In genomic region chr11:44707381-44708289, GRCm38 (mm10) we compare ENCODE assay signal across 9 mouse cellular contexts.
DNase-seq lines count a peak whose midpoint lies in the region; ATAC-seq and TF ChIP-seq lines count a peak whose summit lies in the region.
"Had no signal": no experiment of that assay in that cellular context is flagged by ENCODE, and none has a peak within 500 bp of the region (broad histone marks: within the 10 kb centered on the region; RNA-seq: fewer than 3 reads in every experiment).

No protein-coding gene starts in this region.

- H3K4me2 ChIP-seq in limb, embryonic 14.5 days (replicated peaks; ENCODE audit: low read depth, low read length, severe bottlenecking) = 0 out of 2 replicates have a peak overlapping the region, but pooled peaks have one; percentile 6

- no peaks in the 10 kb centered on the region for H3K27me3 ChIP-seq in thymus, adult 2 months (ENCODE audit: control insufficient read depth, insufficient read depth, low read length)
- no peaks in the 10 kb centered on the region for H3K27me3 ChIP-seq in limb, embryonic 14.5 days (ENCODE audit: control insufficient read depth, insufficient read depth, low read length)
- H3K27me3 ChIP-seq: megakaryocyte, embryonic 14.5 days had no signal

- H3K9ac ChIP-seq in limb, embryonic 14.5 days (ENCODE audit: low read depth, low read length, severe bottlenecking) = no peak overlapping the region

- no peak for ATAC-seq in limb, embryonic 14.5 days (ENCODE audit: low FRiP score, low read depth)

- no peak for TF ChIP-seq POLR2A in thymus, adult 2 months (IDR thresholded peaks at IDR 0.05; ENCODE audit: control insufficient read depth, extremely low read depth, insufficient read depth, low read length, poor library complexity)
- TF ChIP-seq POLR2A in limb, embryonic 14.5 days (IDR thresholded peaks at IDR 0.05; ENCODE audit: borderline replicate concordance, extremely low read depth, insufficient read depth, insufficient read length) = no peak

- H3K9me3 ChIP-seq in limb, embryonic 14.5 days (ENCODE audit: control insufficient read depth, low read length) = no peaks in the 10 kb centered on the region
- H3K9me3 ChIP-seq: megakaryocyte, embryonic 14.5 days had no signal

- TF ChIP-seq CTCF in thymus, adult 2 months (IDR thresholded peaks at IDR 0.05; ENCODE audit: borderline replicate concordance, control insufficient read depth, extremely low read depth, insufficient read depth, low read length, poor library complexity) = no peak

- no peaks in the 10 kb centered on the region for H3K36me3 ChIP-seq in thymus, adult 2 months (ENCODE audit: control insufficient read depth, insufficient read depth, low read length)
- no peaks in the 10 kb centered on the region for H3K36me3 ChIP-seq in limb, embryonic 14.5 days (ENCODE audit: control insufficient read depth, insufficient read depth, low read length)

- H3K4me3 ChIP-seq in thymus, adult 2 months (ENCODE audit: control insufficient read depth, insufficient read depth, low read length) = no peak overlapping the region
- H3K4me3 ChIP-seq in limb, embryonic 14.5 days (replicated peaks; ENCODE audit: low read length) = no peak overlapping the region
- H3K4me3 ChIP-seq: megakaryocyte, embryonic 14.5 days had no signal

- H3K4me1 ChIP-seq in thymus, adult 2 months (replicated peaks; ENCODE audit: control insufficient read depth, insufficient read depth, low read length) = no peaks in the 10 kb centered on the region
- peaks cover 8% of the 10 kb centered on the region; the same call in 1 of the 2 replicates for H3K4me1 ChIP-seq in limb, embryonic 14.5 days (ENCODE audit: control insufficient read depth, insufficient read depth, low read length)
- H3K4me1 ChIP-seq: megakaryocyte, embryonic 14.5 days had no signal

- H3K27ac ChIP-seq in thymus, adult 2 months (ENCODE audit: control insufficient read depth, insufficient read depth, low read length) = no peak overlapping the region
- peak overlapping the region; percentile 58; the same call in 1 of the 2 replicates for H3K27ac ChIP-seq in limb, embryonic 14.5 days (replicated peaks; ENCODE audit: low read depth, low read length)

- 37% methylated on average over 13 of the region's 13 CpGs for WGBS in thymus, adult 2 months
- WGBS in limb, embryonic 14.5 days = 14% methylated on average over 13 of the region's 13 CpGs

- peak; percentile 84 for DNase-seq in heart, adult 11 months
- DNase-seq in heart, adult 18-20 months = no peak
- peak; percentile 2 to 5 for DNase-seq in thymus, postnatal 36 days
- DNase-seq in thymus, adult 2 months = no peak
- no peak for DNase-seq in limb, embryonic 14.5 days (ENCODE audit: low spot score)
- no peak for DNase-seq in frontal cortex, postnatal 14 days (ENCODE audit: low spot score in 2 of 2)
- DNase-seq in right cerebral cortex, postnatal 4 days = no peak
- no peak for DNase-seq in layer of hippocampus, adult 11-12 months (ENCODE audit: low spot score)

Comparison
In these comparisons a context has a peak if more than half of its experiments do, and no peak if none do; other contexts are left out.
1. DNase-seq: peak in heart, adult 11 months (single experiment) and thymus, postnatal 36 days (2 of 2); none in heart, adult 18-20 months (0 of 2), thymus, adult 2 months (single experiment), limb, embryonic 14.5 days (single experiment), frontal cortex, postnatal 14 days (0 of 2), right cerebral cortex, postnatal 4 days (single experiment) and layer of hippocampus, adult 11-12 months (single experiment).